8 mouse cellular contexts compared by ENCODE assay signal in the genomic region with DNA sequence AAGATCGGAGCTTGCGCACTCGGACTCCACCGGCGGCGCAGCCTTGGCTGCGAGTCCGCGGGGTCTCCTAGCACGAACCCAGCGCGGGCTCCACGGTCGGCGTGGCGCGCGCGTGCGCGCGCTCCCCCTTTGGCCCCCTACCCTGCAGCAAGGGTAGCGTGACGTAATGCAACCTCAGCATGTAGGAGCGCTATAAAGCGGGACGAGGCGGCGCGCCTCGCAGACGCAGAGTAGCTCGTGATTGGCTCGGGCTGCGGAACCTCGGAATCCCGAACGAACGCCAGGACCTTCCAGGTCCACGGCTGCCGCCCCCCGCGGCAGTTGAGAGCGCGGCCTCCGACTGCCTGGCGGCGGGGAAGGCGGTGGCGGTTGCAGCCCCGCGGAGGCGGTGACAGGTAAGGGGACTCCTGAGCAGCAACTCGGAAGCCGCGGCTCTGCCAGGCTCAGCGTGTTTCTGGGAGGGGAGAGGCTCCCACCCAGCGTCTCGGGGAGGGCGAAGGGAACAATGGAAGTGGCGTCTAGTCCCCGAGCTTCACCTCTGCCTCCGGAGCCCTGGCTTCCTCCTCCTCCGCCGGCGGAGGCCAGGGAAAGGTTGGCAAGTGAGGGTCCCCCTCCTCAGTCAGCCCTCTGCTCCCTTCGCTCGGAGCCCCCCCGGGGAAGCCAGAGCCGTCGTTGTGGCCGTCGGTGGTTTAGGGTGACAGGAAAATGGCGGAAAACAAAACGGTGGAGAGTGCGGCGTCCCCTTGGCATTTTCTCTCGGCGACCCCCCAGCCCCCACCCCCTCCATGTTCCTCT. TPM values are rescaled to one million over a fixed set of nuclear protein-coding genes. Genes with fewer than 3 reads are reported as not detected.
A peak's percentile ranks its signal among the peaks of the same experiment; 100 is the strongest.
DNase-seq lines count a peak whose midpoint lies in the region; ATAC-seq and TF ChIP-seq lines count a peak whose summit lies in the region.

A gene (plus strand): TSS at position 16 of the 795 bp plus-strand sequence.

- H3K27ac ChIP-seq in bone marrow macrophage, adult 2 months (ENCODE audit: insufficient read depth, low read depth, low read length): no peak within 1 kb of the TSS
- peak within 1 kb of the TSS; percentile 90 for H3K27ac ChIP-seq in limb, embryonic 10.5 days
- H3K27ac ChIP-seq in midbrain, embryonic 12.5 days (replicated peaks): peak within 1 kb of the TSS; percentile 90
- peak within 1 kb of the TSS; percentile 66 for H3K27ac ChIP-seq in stomach, embryonic 16.5 days (ENCODE audit: low read length)

- ATAC-seq in common myeloid progenitor, adult 5-6 weeks (replicated peaks; ENCODE audit: low read depth, poor library complexity, severe bottlenecking): peak; percentile 88
- peak; percentile 98 for ATAC-seq in midbrain, embryonic 12.5 days (ENCODE audit: low FRiP score, low read depth)
- peak; percentile 96 for ATAC-seq in stomach, embryonic 16.5 days (ENCODE audit: insufficient read depth, low FRiP score)

- TF ChIP-seq CTCF in bone marrow macrophage, adult 2 months (IDR thresholded peaks at IDR 0.05; ENCODE audit: low read depth, low read length): no peak

- DNase-seq in heart, adult 11 months: peak; percentile 92
- DNase-seq in kidney, adult 11 months: peak; percentile 19
- DNase-seq in limb, embryonic 10.5 days (ENCODE audit: low spot score): peak; percentile 80
- no peak for DNase-seq in B cell, adult 2 months

- 24% methylated on average over 53 of the region's 79 CpGs for WGBS in limb, embryonic 10.5 days
- 26% methylated on average over 62 of the region's 79 CpGs for WGBS in midbrain, embryonic 12.5 days
- 16% methylated on average over 66 of the region's 79 CpGs for WGBS in stomach, embryonic 16.5 days

- no peaks in the 10 kb centered on the region for H3K36me3 ChIP-seq in limb, embryonic 10.5 days
- no peaks in the 10 kb centered on the region for H3K36me3 ChIP-seq in midbrain, embryonic 12.5 days
- H3K36me3 ChIP-seq in stomach, embryonic 16.5 days (ENCODE audit: control insufficient read depth, insufficient read depth, low read length): no peaks in the 10 kb centered on the region

- TF ChIP-seq POLR2A in bone marrow macrophage, adult 2 months (IDR thresholded peaks at IDR 0.05; ENCODE audit: borderline replicate concordance, low read depth, low read length): no peak

- no peaks in the 10 kb centered on the region for H3K4me1 ChIP-seq in bone marrow macrophage, adult 2 months (ENCODE audit: control insufficient read depth, insufficient read depth, low read length)
- H3K4me1 ChIP-seq in limb, embryonic 10.5 days: no peaks in the 10 kb centered on the region
- H3K4me1 ChIP-seq in midbrain, embryonic 12.5 days: no peaks in the 10 kb centered on the region
- H3K4me1 ChIP-seq in stomach, embryonic 16.5 days (ENCODE audit: control insufficient read depth, insufficient read depth, low read length): no peaks in the 10 kb centered on the region

- H3K27me3 ChIP-seq in limb, embryonic 10.5 days (ENCODE audit: low read depth, poor library complexity, severe bottlenecking): peaks cover 14% of the 10 kb centered on the region
- H3K27me3 ChIP-seq in midbrain, embryonic 12.5 days: no peaks in the 10 kb centered on the region
- H3K27me3 ChIP-seq in stomach, embryonic 16.5 days (ENCODE audit: control insufficient read depth, insufficient read depth, low read length): no peaks in the 10 kb centered on the region

- H3K9me3 ChIP-seq in limb, embryonic 10.5 days (replicated peaks): no peaks in the 10 kb centered on the region
- H3K9me3 ChIP-seq in midbrain, embryonic 12.5 days: no peaks in the 10 kb centered on the region
- H3K9me3 ChIP-seq in stomach, embryonic 16.5 days (replicated peaks; ENCODE audit: control insufficient read depth, low read length): no peaks in the 10 kb centered on the region

- H3K4me3 ChIP-seq in bone marrow macrophage, adult 2 months (ENCODE audit: insufficient read depth, low read length): peak within 1 kb of the TSS; percentile 8; the same call in 1 of the 2 replicates
- peak within 1 kb of the TSS; percentile 66 for H3K4me3 ChIP-seq in limb, embryonic 10.5 days
- peak within 1 kb of the TSS; percentile 65 for H3K4me3 ChIP-seq in midbrain, embryonic 12.5 days
- peak within 1 kb of the TSS; percentile 64 for H3K4me3 ChIP-seq in stomach, embryonic 16.5 days (replicated peaks; ENCODE audit: low read length)

- peak within 1 kb of the TSS; percentile 46 for H3K4me2 ChIP-seq in midbrain, embryonic 12.5 days (replicated peaks)
- H3K4me2 ChIP-seq in stomach, embryonic 16.5 days (ENCODE audit: low read depth, low read length): peak within 1 kb of the TSS; percentile 52

- H3K9ac ChIP-seq in midbrain, embryonic 12.5 days (replicated peaks): peak within 1 kb of the TSS; percentile 83
- H3K9ac ChIP-seq in stomach, embryonic 16.5 days (ENCODE audit: low read length): peak within 1 kb of the TSS; percentile 78

RNA-seq across cellular contexts. Expression of the gene that starts here (rescaled TPM):
- polyA plus RNA-seq in bone marrow macrophage, adult 2 months (2012; ENCODE audit: insufficient read depth, insufficient read length, missing spikeins): not detected in 2 replicates
- 0.55 and 1.4 TPM in 2 replicates for total RNA-seq in common myeloid progenitor, adult 5-6 weeks (2017)
- polyA plus RNA-seq in limb, embryonic 10.5 days (2016; fragmentation: Nextera tagmentation; extraction: Ambion mirVana): 14.8 and 18.2 TPM in 2 replicates
- 29.0 and 29.8 TPM in 2 replicates for polyA plus RNA-seq in midbrain, embryonic 12.5 days (2016; fragmentation: Nextera tagmentation; extraction: Ambion mirVana)
- 9.3 and 10.1 TPM in 2 replicates for polyA plus RNA-seq in stomach, embryonic 16.5 days (2015; fragmentation: Nextera tagmentation; extraction: Ambion mirVana)

Comparison
In these comparisons a context has a peak if more than half of its experiments do, and no peak if none do; other contexts are left out.
1. RNA of the gene that starts here (polyA plus RNA-seq): 29.0 to 29.8 TPM in midbrain, embryonic 12.5 days, 14.8 to 18.2 TPM in limb, embryonic 10.5 days and 9.3 to 10.1 TPM in stomach, embryonic 16.5 days; not detected in bone marrow macrophage, adult 2 months; every median in the first group is over 10 times any median in the second.
2. H3K4me3 ChIP-seq: peak in every context shown above with its lines; median percentile 66 in limb, embryonic 10.5 days; 65 in midbrain, embryonic 12.5 days; 64 in stomach, embryonic 16.5 days; 8 in bone marrow macrophage, adult 2 months.
3. DNase-seq: peak in heart, adult 11 months (single experiment), kidney, adult 11 months (single experiment) and limb, embryonic 10.5 days (single experiment); none in B cell, adult 2 months (0 of 2).
4. Peak in every context shown above with its lines, with median percentiles within 50 percentile points of each other: ATAC-seq.